Mouse (Mus musculus): ENCODE results near the gene Gm4027.
"Not testable (repeated sequence)": the region's sequence is repeated elsewhere in the genome, so short reads cannot be mapped to it uniquely, and the experiment has no call there.

Gm4027 gene

DNA sequence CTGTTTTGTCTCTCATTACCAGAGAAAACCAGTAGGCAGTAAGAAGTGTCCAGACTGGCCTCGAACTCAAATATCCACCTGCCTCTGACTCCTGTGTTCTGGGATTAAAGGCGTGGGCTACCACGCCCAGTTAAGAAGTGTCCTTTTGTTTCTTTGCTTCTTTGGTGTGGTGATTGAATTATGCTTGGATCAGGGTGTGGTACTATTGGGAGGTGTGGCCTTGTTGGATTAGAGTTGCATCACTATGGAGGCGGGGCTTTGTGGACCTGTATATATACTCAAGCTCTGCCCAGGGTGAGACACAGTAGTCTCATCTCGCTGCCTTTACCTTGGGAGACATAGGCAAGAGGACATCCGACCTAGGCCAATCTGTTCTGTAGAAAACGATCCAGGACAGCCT lies at the start of gene Gm4027:
Gene Gm4027 (plus strand): TSS at position 301 of the 400 bp plus-strand sequence.
- DNase-seq (ENCODE audit: low spot score in 2 of 2) = not testable (repeated sequence)

DNA sequence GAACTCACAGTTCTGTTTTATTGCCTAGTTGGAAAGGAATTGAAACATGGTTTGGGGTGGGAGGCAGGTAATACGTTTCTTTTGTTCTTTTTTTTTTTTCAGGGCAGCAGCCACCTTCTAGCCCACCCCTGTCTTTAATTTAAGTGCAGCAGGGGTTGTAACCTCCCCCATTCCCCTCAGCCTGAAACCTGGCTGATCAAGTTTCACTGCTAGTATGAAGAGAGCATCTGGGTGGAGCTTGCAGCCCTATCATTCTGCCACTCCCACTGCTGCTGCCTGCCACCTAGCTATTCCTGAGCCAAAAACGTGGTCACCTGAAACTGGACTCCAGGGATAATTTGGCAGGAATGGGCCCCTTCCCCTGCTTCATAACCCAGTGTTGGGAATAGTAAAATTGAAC lies 17.3 kb upstream of the Gm4027 start:
- DNase-seq (ENCODE audit: low spot score in 2 of 2) = not testable (repeated sequence)

DNA sequence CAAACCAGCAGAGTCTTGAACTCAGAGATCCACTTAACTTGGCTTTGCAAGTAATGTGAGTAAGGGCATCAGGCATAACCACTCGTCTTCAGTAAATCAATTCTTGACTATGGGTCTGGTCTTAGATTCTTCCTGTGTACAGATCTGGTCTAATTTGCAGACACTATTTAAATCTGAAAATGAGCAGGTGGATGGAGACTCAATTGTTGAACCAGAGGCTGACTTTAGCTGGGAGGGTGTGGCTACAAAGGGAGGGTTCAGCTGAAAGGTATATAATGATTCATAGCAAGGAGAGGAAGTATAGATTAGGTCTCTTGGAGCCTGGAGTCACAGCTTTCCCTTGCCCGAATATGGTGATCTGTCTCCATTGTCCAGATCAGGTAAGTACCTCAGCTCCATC lies 16.3 kb upstream of the Gm4027 start, which contains the start of gene Oog1:
Gene Oog1 (plus strand): TSS at position 301 of the 400 bp plus-strand sequence.
- DNase-seq (ENCODE audit: low spot score in 2 of 2) = not testable (repeated sequence)

DNA sequence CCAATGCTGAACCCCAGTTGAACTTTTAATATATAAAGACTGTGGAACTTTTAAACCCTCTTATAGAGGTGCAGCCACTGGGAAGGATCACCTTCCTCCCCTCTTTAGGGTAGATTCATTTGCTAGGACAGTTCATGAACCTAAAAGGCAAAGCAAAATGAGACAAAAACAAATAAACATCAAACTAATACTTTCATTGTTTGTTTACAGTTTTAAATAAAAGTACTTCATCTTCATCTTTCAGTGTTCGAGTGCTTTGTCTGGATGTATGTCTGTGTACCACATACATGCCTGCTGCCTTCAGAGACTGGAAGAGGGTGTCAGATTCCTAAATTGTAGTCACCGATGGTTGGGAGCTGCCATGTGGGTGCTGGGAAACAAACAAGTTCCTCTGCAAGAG lies 25.9 kb downstream of the Gm4027 start, which contains the start of gene Gm16381:
Gene Gm16381 (minus strand): TSS at position 101 of the 400 bp plus-strand sequence.
- not testable (repeated sequence) for DNase-seq (ENCODE audit: low spot score in 2 of 2)

DNA sequence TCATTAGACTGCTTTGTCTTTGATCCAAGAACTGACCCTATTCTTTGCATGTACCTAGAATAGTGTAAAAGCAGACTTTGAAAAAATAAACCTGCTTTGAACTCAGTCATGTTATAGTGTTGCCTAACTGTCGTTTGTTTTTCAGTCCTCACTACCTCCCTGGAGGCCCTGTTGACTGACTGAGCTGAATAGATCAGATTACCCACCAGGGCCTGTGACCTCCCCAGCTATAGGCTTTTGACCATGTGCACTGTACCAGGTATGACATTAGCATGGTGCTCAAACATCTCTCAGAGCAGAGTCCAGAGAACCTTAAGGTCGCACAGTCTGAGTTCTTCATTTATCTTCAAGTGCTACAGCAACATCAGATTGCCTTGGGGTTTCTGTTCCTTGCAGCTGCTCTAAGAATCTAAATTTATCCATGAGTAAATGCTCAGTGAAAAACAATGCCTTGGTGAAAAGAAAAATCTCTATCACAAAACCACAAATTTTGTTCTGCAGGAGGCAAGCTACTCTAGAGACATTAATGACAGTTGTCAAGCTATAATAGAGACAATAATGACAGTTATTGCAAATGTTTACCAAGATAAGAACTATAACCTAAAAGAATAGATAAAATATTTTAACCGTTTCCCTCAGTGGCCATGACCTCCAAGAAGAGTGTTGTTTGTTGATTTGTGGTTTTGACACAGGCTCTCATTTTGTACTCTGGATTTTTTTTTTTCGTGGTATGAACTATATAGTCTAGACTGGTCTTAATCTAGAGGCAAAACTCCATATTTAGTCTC lies 34.4 kb downstream of the Gm4027 start:
- DNase-seq (ENCODE audit: low spot score in 2 of 2) = not testable (repeated sequence)
